Mouse (Mus musculus) liver, embryonic 11.5 days (tissue): ENCODE data around the gene Plxnd1. TPM values are rescaled to one million over a fixed set of nuclear protein-coding genes. Genes with fewer than 3 reads are reported as not detected.

Experiments
- ATAC-seq: fragments of 200-750 bp; cut with Nextera tagmentation; replicated peaks from 2 replicates; pipeline ENCODE4 v1.8.0; 2017; ENCODE audit warnings: moderate number of reproducible peaks, mild to moderate bottlenecking, moderate TSS enrichment, moderate library complexity; ENCODE audit not compliant: low FRiP score
- DNase-seq: peaks from one replicate; pipeline ENCODE4 v3.0.0-alpha.2; 2017; ENCODE audit warnings: low spot score
- H3K27ac ChIP-seq: fragments of 300-500 bp; sonication (generic); 2 replicates; pipeline ENCODE4 v1.5.1; 2014; ENCODE audit warnings: mild to moderate bottlenecking, low read depth, low read length, control low read depth
- H3K27me3 ChIP-seq: fragments of 300-500 bp; sonication (generic); replicated peaks from 2 replicates; pipeline ENCODE4 v1.6.1; 2014; ENCODE audit warnings: low read length, mixed read lengths; ENCODE audit not compliant: control insufficient read depth, insufficient read depth
- H3K36me3 ChIP-seq: fragments of 300-500 bp; sonication (generic); 2 replicates; pipeline ENCODE4 v1.6.1; 2014; ENCODE audit warnings: mild to moderate bottlenecking, low read length, moderate library complexity, mixed read lengths; ENCODE audit not compliant: control insufficient read depth, insufficient read depth
- H3K4me1 ChIP-seq: fragments of 300-500 bp; sonication (generic); replicated peaks from 2 replicates; pipeline ENCODE4 v1.6.1; 2014; ENCODE audit warnings: low read length, mixed read lengths; ENCODE audit not compliant: control insufficient read depth, insufficient read depth
- H3K4me2 ChIP-seq: fragments of 300-500 bp; sonication (generic); 2 replicates; pipeline ENCODE4 v1.6.1; 2014; ENCODE audit warnings: mild to moderate bottlenecking, control low read depth, moderate library complexity
- H3K4me3 ChIP-seq: fragments of 300-500 bp; sonication (generic); 2 replicates; pipeline ENCODE4 v1.5.1; 2014; ENCODE audit warnings: low read depth, low read length, control low read depth
- H3K9ac ChIP-seq: fragments of 300-500 bp; sonication (generic); 2 replicates; pipeline ENCODE4 v1.6.1; 2014; ENCODE audit warnings: low read depth, low read length, control low read depth
- H3K9me3 ChIP-seq: fragments of 300-500 bp; sonication (generic); 2 replicates; pipeline ENCODE4 v1.6.1; 2016; ENCODE audit warnings: low read length, inconsistent platforms, mixed read lengths; ENCODE audit not compliant: control insufficient read depth
- WGBS: fragments of 180-500 bp; shearing (Covaris S2); extraction: QIAGEN DNeasy Blood & Tissue Kit; methylation state at CpG from one replicate; pipeline ENCODE4 v1.1.7; 2014; 5-methylcytosine and 5-hydroxymethylcytosine counted together
- polyA plus RNA-seq: library from polyadenylated mRNA; unstranded; fragments of >200 nt; fragmentation: Nextera tagmentation; extraction: Ambion mirVana; gene quantifications from 2 replicates; pipeline ENCODE4 v1.2.1, GENCODE M21; 2014

Gene Plxnd1
- polyA plus RNA-seq, 1 experiment from 2014 or later, result 27.8 TPM

- H3K4me3 ChIP-seq, result no peak overlapping the region
- no peak for ATAC-seq
- peaks cover 16% of the 10 kb centered on the region for H3K4me1 ChIP-seq
- WGBS, result 73% methylated on average over 1 of the region's 1 CpGs
- H3K27me3 ChIP-seq, result no peaks in the 10 kb centered on the region
- no peak for DNase-seq
- no peak overlapping the region for H3K27ac ChIP-seq
- H3K36me3 ChIP-seq, result no peaks in the 10 kb centered on the region
- no peaks in the 10 kb centered on the region for H3K9me3 ChIP-seq
- no peak overlapping the region for H3K9ac ChIP-seq
- no peak overlapping the region for H3K4me2 ChIP-seq
Measured at GRCm38 (mm10) chr6:115940603-115941002, 54.2 kb downstream of the Plxnd1 start.

- Histone ChIP-seq H3K9me3 (no peaks in the 10 kb centered on the region), H3K36me3 (no peaks in the 10 kb centered on the region), H3K4me1 (peaks cover 16% of the 10 kb centered on the region), H3K27me3 (no peaks in the 10 kb centered on the region), H3K4me2 (no peak overlapping the region), H3K9ac (no peak overlapping the region), H3K27ac (no peak overlapping the region), H3K4me3 (no peak overlapping the region)
- no peak for ATAC-seq
- 55% methylated on average over 1 of the region's 1 CpGs for WGBS
- no peak for DNase-seq
Measured at GRCm38 (mm10) chr6:115938798-115939197, 56.0 kb downstream of the Plxnd1 start.

GRCm38 (mm10) chr6:115938011-115938410 is 56.8 kb downstream of the Plxnd1 start:
- no peak overlapping the region for H3K4me3 ChIP-seq
- 88% methylated on average over 2 of the region's 2 CpGs for WGBS
- H3K9ac ChIP-seq, result no peak overlapping the region
- no peaks in the 10 kb centered on the region for H3K36me3 ChIP-seq
- H3K27me3 ChIP-seq, result no peaks in the 10 kb centered on the region
- ATAC-seq (no peak), DNase-seq (no peak)
- H3K27ac ChIP-seq, result no peak overlapping the region
- no peak overlapping the region for H3K4me2 ChIP-seq
- H3K4me1 ChIP-seq, result peaks cover 8% of the 10 kb centered on the region; the same call in 1 of the 2 replicates
- no peaks in the 10 kb centered on the region for H3K9me3 ChIP-seq

GRCm38 (mm10) chr6:115935544-115935943 is 59.3 kb downstream of the Plxnd1 start:
- ATAC-seq, result no peak
- H3K9ac ChIP-seq, result no peak overlapping the region
- H3K4me2 ChIP-seq, result no peak overlapping the region
- WGBS, result 83% methylated on average over 8 of the region's 8 CpGs
- no peaks in the 10 kb centered on the region for H3K4me1 ChIP-seq
- H3K9me3 ChIP-seq, result no peaks in the 10 kb centered on the region
- H3K4me3 ChIP-seq, result no peak overlapping the region
- H3K36me3 ChIP-seq, result no peaks in the 10 kb centered on the region
- H3K27me3 ChIP-seq, result no peaks in the 10 kb centered on the region
- no peak overlapping the region for H3K27ac ChIP-seq
- DNase-seq, result no peak

- no peaks in the 10 kb centered on the region for H3K9me3 ChIP-seq
- H3K27ac ChIP-seq, result no peak overlapping the region
- H3K4me3 ChIP-seq, result no peak overlapping the region
- no peak for ATAC-seq
- WGBS, result 86% methylated on average over 3 of the region's 3 CpGs
- no peak overlapping the region for H3K9ac ChIP-seq
- peaks cover 3% of the 10 kb centered on the region; the same call in 1 of the 2 replicates for H3K4me1 ChIP-seq
- no peaks in the 10 kb centered on the region for H3K27me3 ChIP-seq
- H3K36me3 ChIP-seq, result no peaks in the 10 kb centered on the region
- H3K4me2 ChIP-seq, result no peak overlapping the region
- no peak for DNase-seq
Measured at GRCm38 (mm10) chr6:115932391-115932790, 62.4 kb downstream of the Plxnd1 start.

- Histone ChIP-seq H3K27me3 (no peaks in the 10 kb centered on the region), H3K9me3 (no peaks in the 10 kb centered on the region), H3K4me2 (no peak within 1 kb of the TSS), H3K27ac (no peak within 1 kb of the TSS), H3K4me3 (no peak within 1 kb of the TSS), H3K4me1 (peaks cover 3% of the 10 kb centered on the region; the same call in 1 of the 2 replicates), H3K9ac (no peak within 1 kb of the TSS), H3K36me3 (no peaks in the 10 kb centered on the region)
- ATAC-seq (no peak), DNase-seq (no peak)
- 86% methylated on average over 14 of the region's 14 CpGs for WGBS
Measured at GRCm38 (mm10) chr6:115931639-115932038, 63.2 kb downstream of the Plxnd1 start, which contains the start of gene Rho. Rho (plus strand) TSS chr6:115931748.

- H3K4me3 ChIP-seq, result no peak overlapping the region
- no peaks in the 10 kb centered on the region for H3K9me3 ChIP-seq
- ATAC-seq, result no peak
- H3K4me2 ChIP-seq, result no peak overlapping the region
- H3K36me3 ChIP-seq, result no peaks in the 10 kb centered on the region
- H3K4me1 ChIP-seq, result peaks cover 3% of the 10 kb centered on the region; the same call in 1 of the 2 replicates
- 66% methylated on average over 5 of the region's 5 CpGs for WGBS
- no peaks in the 10 kb centered on the region for H3K27me3 ChIP-seq
- no peak for DNase-seq
- no peak overlapping the region for H3K27ac ChIP-seq
- no peak overlapping the region for H3K9ac ChIP-seq
Measured at GRCm38 (mm10) chr6:115930018-115930417, 64.8 kb downstream of the Plxnd1 start.

GRCm38 (mm10) chr6:115927292-115928242 is 67.2 kb downstream of the Plxnd1 start:
- Histone ChIP-seq H3K4me2 (no peak overlapping the region), H3K4me3 (no peak overlapping the region), H3K27me3 (no peaks in the 10 kb centered on the region), H3K4me1 (peaks cover 3% of the 10 kb centered on the region), H3K9ac (no peak overlapping the region), H3K27ac (no peak overlapping the region), H3K36me3 (no peaks in the 10 kb centered on the region), H3K9me3 (no peaks in the 10 kb centered on the region)
- WGBS, result 81% methylated on average over 10 of the region's 10 CpGs
- DNase-seq (no peak), ATAC-seq (no peak)

GRCm38 (mm10) chr6:115926416-115926815 is 68.4 kb downstream of the Plxnd1 start:
- H3K4me1 ChIP-seq, result peaks cover 3% of the 10 kb centered on the region
- no peak overlapping the region for H3K4me2 ChIP-seq
- ATAC-seq (no peak), DNase-seq (no peak)
- no peaks in the 10 kb centered on the region for H3K9me3 ChIP-seq
- no peaks in the 10 kb centered on the region for H3K27me3 ChIP-seq
- H3K9ac ChIP-seq, result no peak overlapping the region
- H3K4me3 ChIP-seq, result no peak overlapping the region
- no peak overlapping the region for H3K27ac ChIP-seq
- no peaks in the 10 kb centered on the region for H3K36me3 ChIP-seq
- 84% methylated on average over 10 of the region's 10 CpGs for WGBS
